Mouse (Mus musculus) ES-Bruce4 (cell line): ENCODE data around the gene Vezt.

Experiments used
- CTCF ChIP-seq: IDR thresholded peaks from one replicate; pipeline ENCODE4 v1.8.1; 2011; ENCODE audit warnings: low read depth, low read length
- EP300 ChIP-seq: IDR thresholded peaks from 2 replicates; pipeline ENCODE4 v1.6.1; 2011; ENCODE audit warnings: low read depth, low read length; ENCODE audit not compliant: insufficient read depth
- POLR2A ChIP-seq: IDR thresholded peaks from one replicate; pipeline ENCODE4 v1.8.1; 2011; ENCODE audit warnings: low read length; ENCODE audit not compliant: insufficient read depth

DNA sequence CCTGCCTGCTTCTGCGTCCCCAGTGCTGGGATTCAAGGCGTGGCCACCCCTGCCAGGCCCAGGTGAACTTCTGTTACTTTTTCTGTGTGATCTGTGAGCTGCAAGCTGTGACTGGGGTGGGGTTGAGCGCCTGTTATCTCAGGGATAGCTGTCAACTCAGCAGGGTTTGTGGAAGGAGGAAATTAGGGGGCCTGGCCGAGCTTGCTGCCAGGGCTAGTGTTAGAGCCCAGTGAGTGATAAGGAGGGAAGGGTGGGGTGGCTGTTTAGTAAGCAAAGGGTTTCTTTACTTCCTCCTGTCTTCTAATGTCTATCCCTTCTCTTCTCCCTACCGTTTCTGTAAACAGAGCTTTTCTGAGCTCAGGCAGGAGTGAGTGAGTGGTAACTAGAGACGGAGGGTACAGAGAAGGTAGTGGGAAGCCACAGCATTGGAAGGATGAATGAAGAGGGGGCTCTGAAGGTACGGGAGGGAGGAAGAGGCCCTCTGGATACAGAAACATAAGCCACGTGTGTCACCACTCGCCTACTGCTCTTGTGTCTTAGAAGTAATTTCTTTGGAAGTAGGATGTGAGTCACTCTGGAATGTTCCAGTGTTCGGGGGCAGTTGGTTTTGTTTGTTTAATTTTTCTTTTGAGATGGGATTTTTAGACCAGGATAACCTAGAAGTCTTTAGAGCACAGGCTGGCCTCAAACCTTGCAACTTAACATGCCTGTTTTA lies 12.4 kb upstream of the Vezt start:
- TF ChIP-seq CTCF (no peak), POLR2A (no peak), EP300 (no peak)
